Mouse (Mus musculus): ENCODE measurements at regions not wholly inside any gene's neighbourhood (a gene's known extent, or its start where the extent isn't known, plus 50 kb on each side); places are given as distances from the start of the nearest gene placed in this dataset.
A peak's percentile ranks its signal among the peaks of the same experiment; 100 is the strongest.
"Not testable (repeated sequence)": the region's sequence is repeated elsewhere in the genome, so short reads cannot be mapped to it uniquely, and the experiment has no call there.

DNA sequence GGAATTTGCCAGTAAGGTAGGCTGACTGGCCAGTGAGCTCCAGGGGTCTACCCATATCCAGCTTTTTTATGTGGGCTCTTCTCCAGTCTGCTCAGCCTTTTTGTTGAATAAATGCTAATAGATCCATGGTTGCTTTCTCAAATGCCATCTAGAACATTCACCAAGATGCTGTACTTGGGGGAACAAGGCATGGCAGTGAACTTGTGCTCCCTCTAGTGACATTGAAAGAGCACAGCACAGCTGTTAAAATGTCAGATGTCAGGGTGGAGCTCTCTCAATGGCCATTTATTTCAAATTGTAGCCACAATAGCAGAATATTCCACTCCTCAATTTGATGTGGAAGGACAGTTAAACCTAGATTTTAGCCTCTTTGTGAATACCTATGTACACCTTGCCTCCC, 86.3 kb downstream of the Kcnk1 start:
- intact Hi-C loops (cut with DNase I): loop anchor here (5.0 kb wide), 1 partner anchor 124 kb away; no protein-coding TSS in a partner anchor
- DNase-seq: peak; percentile 15

DNA sequence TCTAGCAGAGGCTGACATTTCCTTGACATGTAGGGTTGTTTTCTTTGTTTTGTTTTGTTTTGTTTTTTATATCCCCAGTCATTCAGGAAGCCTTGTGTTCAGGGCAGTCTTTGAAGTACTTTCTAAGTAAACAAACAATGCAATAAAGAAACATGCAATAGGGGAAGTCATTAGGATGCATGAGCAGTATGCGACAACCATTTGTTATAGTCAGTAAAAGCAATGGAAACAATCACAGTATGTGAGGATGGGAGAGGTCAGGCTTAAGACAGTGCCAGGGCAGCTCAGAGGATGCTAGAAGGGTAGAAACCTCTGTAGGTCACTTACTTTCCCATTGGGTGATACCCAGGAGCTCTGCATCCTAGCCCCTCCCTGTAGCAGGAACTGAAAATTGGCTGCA, 87.9 kb downstream of the Kcnk1 start:
- intact Hi-C loops (cut with DNase I): loop anchor here (5.0 kb wide), 1 partner anchor 126 kb away; no protein-coding TSS in a partner anchor
- DNase-seq: no peak

DNA sequence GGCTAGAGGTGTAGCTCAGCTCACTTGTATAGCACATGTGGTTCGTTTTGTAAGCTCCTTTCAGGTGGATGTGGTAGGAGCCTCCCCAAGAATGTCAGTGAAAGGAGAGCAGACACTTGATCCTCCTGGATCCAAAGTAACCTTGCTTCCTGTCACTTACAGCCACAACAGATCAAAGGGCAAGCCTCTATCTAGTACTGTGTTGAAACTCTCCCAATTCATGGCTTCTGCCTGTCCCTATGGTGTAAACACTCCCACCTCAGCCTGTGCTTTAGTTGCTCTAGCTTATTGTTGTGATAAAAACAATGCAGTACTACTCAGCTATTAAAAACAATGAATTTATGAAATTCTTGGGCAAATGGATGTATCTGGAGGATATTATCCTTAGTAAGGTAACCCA, 95.8 kb downstream of the Kcnk1 start:
- no peak for DNase-seq
- intact Hi-C loops (cut with DNase I): no loop called here

- intact Hi-C loops (cut with DNase I): no loop called here
- no peak for DNase-seq
Observed at GRCm38 (mm10) chr8:126094005-126094404, 99.0 kb downstream of the Kcnk1 start.

DNA sequence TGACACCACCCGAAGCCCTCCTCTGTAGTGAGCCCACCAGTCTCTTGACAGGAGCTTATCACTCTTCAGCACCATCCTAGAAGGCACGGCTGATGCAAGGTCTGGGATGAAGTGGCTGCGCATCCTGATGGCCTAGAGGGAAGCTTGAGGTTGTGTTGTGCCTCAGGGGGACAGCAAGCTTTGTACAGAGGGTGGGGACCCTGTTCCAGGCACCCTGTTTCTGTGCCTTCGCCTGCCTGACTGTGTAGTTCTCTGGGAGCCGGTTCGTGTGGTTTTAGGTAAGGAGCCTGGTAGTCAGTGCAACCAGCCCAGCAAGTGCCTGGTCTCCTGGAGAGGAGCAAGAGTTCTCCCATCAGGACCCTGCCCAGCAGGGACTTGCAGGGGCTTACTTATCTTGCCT, 101.1 kb downstream of the Kcnk1 start:
- intact Hi-C loops (cut with DNase I): no loop called here

GRCm38 (mm10) chr8:126096636-126097170, 101.7 kb downstream of the Kcnk1 start:
- intact Hi-C loops (cut with DNase I): no loop called here
- DNase-seq: no peak

More for the DNA sequence above, 101.1 kb downstream of the Kcnk1 start:
- no peak for DNase-seq

DNA sequence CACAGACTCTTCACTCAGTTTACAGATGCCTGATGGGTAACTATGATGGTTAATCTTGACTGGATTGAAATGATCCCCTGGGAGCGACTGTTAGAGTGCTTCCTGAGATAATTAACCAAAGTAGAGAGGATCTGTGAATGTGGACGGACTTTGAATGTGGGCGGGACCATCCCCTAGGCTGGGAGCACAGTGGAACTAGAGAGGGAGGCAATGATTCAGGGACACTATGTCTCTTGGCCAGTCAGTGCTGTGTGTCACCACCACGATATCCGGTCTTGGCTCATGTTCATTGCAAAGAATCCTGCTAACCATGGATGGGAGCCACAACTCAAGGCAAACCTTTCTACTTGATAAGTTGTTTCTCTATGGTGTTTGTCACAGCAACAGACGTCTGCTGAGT, 103.9 kb downstream of the Kcnk1 start:
- intact Hi-C loops (cut with DNase I): no loop called here
- DNase-seq: no peak

DNA sequence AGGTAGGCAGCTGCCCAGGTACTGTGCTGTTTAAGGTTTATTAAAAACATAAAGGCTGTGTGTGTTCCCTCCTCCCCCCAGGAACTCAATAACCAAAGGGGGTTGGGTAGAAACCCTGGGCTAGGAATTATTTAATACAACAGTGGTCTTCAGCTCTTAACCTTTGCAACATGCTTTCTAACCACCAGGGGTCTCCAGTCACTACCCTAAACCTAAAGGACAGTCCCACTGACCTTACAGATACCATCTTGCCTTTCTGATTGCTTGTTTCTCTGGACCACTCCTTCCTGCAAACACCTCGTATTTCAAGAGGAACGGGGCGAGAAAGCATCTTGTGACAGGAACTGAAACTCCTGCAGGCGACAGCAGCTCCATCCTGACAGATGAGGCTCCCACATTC, 104.9 kb downstream of the Kcnk1 start:
- intact Hi-C loops (cut with DNase I): no loop called here
- DNase-seq: no peak

- intact Hi-C loops (cut with DNase I): no loop called here
- DNase-seq: no peak
Observed at GRCm38 (mm10) chr8:126105043-126105442, 110.1 kb downstream of the Kcnk1 start.

- intact Hi-C loops (cut with DNase I): no loop called here
- no peak for DNase-seq
Observed at GRCm38 (mm10) chr8:126126041-126126440, 131.1 kb downstream of the Kcnk1 start.

DNA sequence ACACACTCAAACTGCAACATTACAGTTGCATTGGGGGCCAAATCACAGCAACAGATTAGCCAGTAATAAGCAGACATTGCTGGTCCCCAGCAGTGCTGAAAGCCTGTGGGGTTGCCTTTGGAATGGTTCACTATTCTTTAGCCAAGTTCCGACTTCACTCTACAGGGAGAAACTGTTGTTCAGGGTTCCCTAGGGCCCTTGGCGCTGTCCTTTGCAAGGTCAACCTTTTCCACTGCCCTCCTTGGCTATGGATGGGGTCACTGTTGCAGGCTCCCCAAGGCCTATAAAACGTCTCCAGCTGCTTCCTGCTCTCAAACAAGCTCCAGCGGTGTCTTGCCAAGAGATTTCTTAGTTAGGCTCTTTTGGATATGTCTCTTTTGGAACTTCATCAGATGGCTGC, 137.1 kb downstream of the Kcnk1 start:
- DNase-seq: no peak
- intact Hi-C loops (cut with DNase I): no loop called here

- DNase-seq; intact Hi-C loops (cut with DNase I): not testable (repeated sequence)
Observed at GRCm38 (mm10) chr8:126132918-126133317, 137.9 kb downstream of the Kcnk1 start.

DNA sequence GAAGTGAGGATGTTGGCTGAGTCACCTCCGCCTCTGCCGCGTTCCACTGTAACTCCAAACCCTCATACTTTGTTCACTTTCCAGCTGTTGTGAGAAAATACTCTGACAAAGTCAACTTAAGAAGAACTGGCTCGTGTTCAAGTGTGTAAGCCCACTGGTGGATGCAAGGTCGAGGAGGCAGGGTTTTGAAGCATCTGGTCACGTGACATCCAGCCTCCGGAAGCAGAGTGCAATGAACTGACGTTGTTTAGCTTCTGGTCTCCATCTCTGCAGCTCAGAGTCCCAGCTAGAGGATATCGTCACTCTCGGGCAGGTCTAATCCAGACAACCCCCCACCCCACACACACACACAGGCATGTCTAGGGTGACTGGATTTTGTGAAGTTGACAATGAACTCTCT, 140.1 kb downstream of the Kcnk1 start:
- intact Hi-C loops (cut with DNase I): no loop called here

GRCm38 (mm10) chr8:126135573-126135972, 140.6 kb downstream of the Kcnk1 start:
- intact Hi-C loops (cut with DNase I): no loop called here
- DNase-seq: no peak

More for the DNA sequence above, 140.1 kb downstream of the Kcnk1 start:
- no peak for DNase-seq

DNA sequence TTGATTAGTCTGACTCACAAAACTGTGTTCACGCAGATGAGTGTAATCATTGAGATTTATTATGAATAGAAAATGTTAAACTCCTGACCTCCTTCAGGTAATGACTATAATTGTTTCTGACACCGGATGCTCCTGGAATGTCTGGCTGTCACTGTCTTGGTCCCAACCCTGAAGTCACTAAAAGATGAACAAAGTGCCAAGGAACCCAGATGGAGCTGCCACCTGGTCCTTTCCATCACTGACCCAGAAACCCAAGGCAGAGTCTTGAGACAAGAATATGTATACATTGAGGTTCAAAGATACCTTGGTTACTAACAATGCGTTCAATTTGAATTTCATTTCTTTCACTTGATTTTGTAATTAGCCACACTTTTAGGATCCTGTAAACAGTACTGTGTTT, 142.0 kb downstream of the Kcnk1 start:
- intact Hi-C loops (cut with DNase I): no loop called here
- DNase-seq: peak; percentile 13

DNA sequence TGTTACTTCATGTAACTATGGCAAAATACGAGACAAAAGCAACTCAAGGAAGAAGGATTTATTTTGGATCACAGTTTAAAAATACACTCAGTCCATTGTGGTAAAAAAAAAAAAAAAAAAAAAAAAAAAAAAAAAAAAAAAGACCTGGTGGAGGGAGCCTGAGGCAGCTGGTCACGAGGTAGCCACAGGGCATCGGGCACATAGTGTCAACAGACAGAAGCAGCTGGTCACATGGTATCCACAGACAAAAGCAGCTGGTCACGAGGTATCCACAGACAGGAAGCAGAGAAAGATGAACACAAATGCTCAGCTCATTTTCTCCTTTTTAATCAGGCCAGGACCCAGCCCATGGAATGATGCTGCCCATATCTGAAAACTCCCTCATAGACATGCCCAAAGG, 142.5 kb downstream of the Kcnk1 start:
- intact Hi-C loops (cut with DNase I): no loop called here
- no peak for DNase-seq

DNA sequence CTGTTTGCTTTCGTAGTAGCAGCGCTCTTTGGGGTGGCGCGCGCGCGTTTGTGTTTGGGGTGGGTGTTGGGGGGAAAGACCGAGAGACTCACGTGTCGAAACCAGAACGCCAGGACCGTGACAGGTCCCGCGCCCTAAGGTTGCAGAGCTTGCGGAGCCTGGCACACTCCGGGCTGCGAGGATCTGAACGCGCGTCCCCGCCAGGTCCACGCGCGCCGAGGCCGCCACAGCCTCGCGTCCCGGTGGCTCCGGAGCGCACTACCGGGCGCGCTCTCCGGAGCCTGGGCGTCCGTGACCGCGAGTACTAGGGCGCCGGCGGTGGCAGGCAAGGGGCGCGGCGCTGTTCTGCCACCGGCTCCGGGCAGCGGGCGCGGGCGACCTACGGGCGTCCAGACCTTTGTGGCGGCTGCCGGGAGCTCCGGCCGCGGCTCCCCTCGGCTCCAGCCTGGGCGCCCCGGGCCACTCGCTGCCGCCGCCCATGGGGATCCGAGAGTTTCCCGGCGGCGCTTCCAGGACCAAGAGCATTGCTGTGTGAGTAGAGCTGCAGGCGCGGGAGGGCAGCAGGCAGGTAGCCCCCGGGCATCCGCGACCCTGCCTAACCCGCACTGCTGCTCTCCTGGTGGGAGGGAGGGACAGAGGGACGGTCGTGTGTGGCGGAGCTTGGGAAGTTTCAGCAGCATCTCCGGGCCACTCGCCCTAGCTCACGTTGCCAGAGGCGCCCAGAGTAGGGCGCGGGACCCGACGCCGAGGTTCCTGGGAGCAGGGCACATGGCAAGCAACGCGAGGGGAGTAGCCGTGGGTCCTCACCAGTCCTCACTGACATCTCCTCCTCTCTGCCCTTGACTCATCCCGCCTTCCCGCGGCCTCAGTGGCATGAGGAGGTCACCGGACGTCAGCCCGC, 143.9 kb downstream of the Kcnk1 start:
- intact Hi-C loops (cut with DNase I): no loop called here
- peak; percentile 24 for DNase-seq

- intact Hi-C loops (cut with DNase I): no loop called here
- peak; percentile 6 for DNase-seq
Observed at GRCm38 (mm10) chr8:126139546-126139870, 144.5 kb downstream of the Kcnk1 start.

GRCm38 (mm10) chr8:126140998-126141397, 146.0 kb downstream of the Kcnk1 start:
- intact Hi-C loops (cut with DNase I): no loop called here
- DNase-seq: no peak

GRCm38 (mm10) chr8:126151527-126151926, 146.8 kb upstream of the Slc35f3 start:
- no peak for DNase-seq
- intact Hi-C loops (cut with DNase I): no loop called here

- DNase-seq: no peak
- intact Hi-C loops (cut with DNase I): no loop called here
Observed at GRCm38 (mm10) chr8:126153955-126154354, 144.4 kb upstream of the Slc35f3 start.

GRCm38 (mm10) chr8:126157452-126158185, 140.7 kb upstream of the Slc35f3 start:
- peak; percentile 73 for DNase-seq
- intact Hi-C loops (cut with DNase I): no loop called here

Measured in left cerebral cortex, postnatal 4 days (tissue).